Mouse (Mus musculus) liver (tissue): ENCODE data around the gene Rest.
"Not testable (repeated sequence)": the region's sequence is repeated elsewhere in the genome, so short reads cannot be mapped to it uniquely, and the experiment has no call there.

Source experiments
- DNase-seq: peaks from one replicate; pipeline ENCODE4 v3.0.0-alpha.2; 2020; ENCODE audit warnings: mixed read lengths

The Rest gene

GRCm38 (mm10) chr5:77265081-77265670, at the start of gene Rest:
Rest (plus strand) TSS chr5:77265491.
- peak; percentile 86 for DNase-seq

GRCm38 (mm10) chr5:77217211-77217610, 48.1 kb upstream of the Rest start:
- peak; percentile 82 for DNase-seq

- no peak for DNase-seq
Measured at GRCm38 (mm10) chr5:77217724-77218123, 47.6 kb upstream of the Rest start.

- DNase-seq: peak; percentile 9
Measured at GRCm38 (mm10) chr5:77223043-77223975, 42.0 kb upstream of the Rest start.

GRCm38 (mm10) chr5:77228986-77229385, 36.3 kb upstream of the Rest start:
- no peak for DNase-seq

- DNase-seq: not testable (repeated sequence)
Measured at GRCm38 (mm10) chr5:77231863-77232262, 33.4 kb upstream of the Rest start.

- no peak for DNase-seq
Measured at GRCm38 (mm10) chr5:77234921-77235320, 30.4 kb upstream of the Rest start.

GRCm38 (mm10) chr5:77237104-77237503, 28.2 kb upstream of the Rest start:
- no peak for DNase-seq

GRCm38 (mm10) chr5:77244331-77244987, 20.8 kb upstream of the Rest start:
- DNase-seq: no peak

- no peak for DNase-seq
Measured at GRCm38 (mm10) chr5:77245463-77245786, 19.9 kb upstream of the Rest start.

GRCm38 (mm10) chr5:77245787-77246671, 19.3 kb upstream of the Rest start:
- no peak for DNase-seq

GRCm38 (mm10) chr5:77250083-77250482, 15.2 kb upstream of the Rest start:
- no peak for DNase-seq

GRCm38 (mm10) chr5:77251656-77252055, 13.6 kb upstream of the Rest start:
- DNase-seq: no peak

GRCm38 (mm10) chr5:77252115-77252827, 13.0 kb upstream of the Rest start:
- no peak for DNase-seq

GRCm38 (mm10) chr5:77253154-77253553, 12.1 kb upstream of the Rest start:
- no peak for DNase-seq

- DNase-seq: no peak
Measured at GRCm38 (mm10) chr5:77254402-77254801, 10.9 kb upstream of the Rest start.

- no peak for DNase-seq
Measured at GRCm38 (mm10) chr5:77257603-77258002, 7.7 kb upstream of the Rest start.

- no peak for DNase-seq
Measured at GRCm38 (mm10) chr5:77259315-77259714, 6.0 kb upstream of the Rest start.

- no peak for DNase-seq
Measured at GRCm38 (mm10) chr5:77260141-77260540, 5.2 kb upstream of the Rest start.

- no peak for DNase-seq
Measured at GRCm38 (mm10) chr5:77261137-77261536, 4.2 kb upstream of the Rest start.

GRCm38 (mm10) chr5:77262105-77262504, 3.2 kb upstream of the Rest start:
- no peak for DNase-seq

- DNase-seq: peak; percentile 87
Measured at GRCm38 (mm10) chr5:77265671-77266065, 377 bp downstream of the Rest start.
